Mouse (Mus musculus) adrenal gland, adult (tissue): Measurements from ENCODE around the gene 1700015F17Rik.

Experiments used
- DNase-seq, 2 experiments: peaks; one replicate each; pipeline ENCODE4 v3.0.0; 2022 to 2023; ENCODE audit warnings: low spot score in 1 of 2; ENCODE audit not compliant: inconsistent age in 2 of 2

Gene 1700015F17Rik

DNA sequence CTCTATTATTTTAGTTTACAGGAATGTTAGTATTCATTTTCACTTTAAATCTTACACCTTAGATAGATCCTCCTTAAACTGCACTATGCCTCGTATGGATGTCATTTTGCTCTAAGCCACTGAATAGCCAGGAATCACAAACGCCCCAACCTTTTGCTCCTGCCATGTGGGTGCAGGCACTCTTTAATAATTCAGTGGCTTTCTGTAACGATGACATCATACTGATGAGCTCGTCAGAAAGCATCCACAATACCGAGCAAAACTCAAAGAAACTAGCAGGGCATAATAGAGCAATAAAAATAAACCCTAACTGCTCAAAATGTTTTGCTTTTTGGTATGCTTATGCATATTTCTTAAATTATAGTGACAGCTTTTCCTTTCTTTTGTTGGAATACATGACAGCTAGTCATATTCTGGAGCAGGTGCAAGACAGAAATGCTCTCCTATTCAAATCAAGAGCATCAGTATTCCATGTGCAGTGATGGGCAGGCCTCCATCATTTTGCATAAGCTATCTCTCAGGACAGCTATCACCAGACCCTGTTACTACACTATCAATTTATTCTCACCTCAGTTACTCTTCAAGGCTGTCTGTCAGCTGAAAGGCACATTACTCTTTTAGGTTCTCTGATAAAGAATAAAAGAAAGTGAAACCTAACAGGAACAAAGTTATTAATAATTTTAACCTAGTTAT lies 47.1 kb downstream of the 1700015F17Rik start:
- DNase-seq: no peak

DNA sequence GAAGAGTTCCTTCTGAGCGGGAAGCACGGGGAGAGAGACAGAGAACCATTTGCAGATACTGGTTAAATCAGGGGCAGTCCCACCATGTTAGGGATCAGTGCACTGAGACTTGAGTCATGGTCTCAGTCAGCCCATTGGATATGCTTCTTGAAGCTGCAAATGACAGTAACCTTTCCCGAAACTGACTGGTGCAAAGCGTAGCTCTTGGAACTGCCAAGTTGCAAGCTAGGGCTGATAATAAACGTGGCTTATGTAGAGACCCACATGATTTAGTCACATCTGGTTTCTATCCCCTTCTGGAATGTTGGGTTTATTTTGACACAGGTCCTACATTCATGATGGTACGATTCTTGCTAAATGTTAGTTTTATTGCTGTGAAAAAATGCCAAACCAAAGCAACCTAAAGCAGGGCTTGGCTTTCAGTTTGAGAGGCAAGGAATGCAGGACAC lies 55.2 kb downstream of the 1700015F17Rik start:
- DNase-seq: no peak

- no peak for DNase-seq
These were observed 55.9 kb downstream of the 1700015F17Rik start for GRCm38 (mm10) chr5:5423081-5423480.

- DNase-seq: no peak
These were observed 57.5 kb downstream of the 1700015F17Rik start for GRCm38 (mm10) chr5:5421439-5421838.

GRCm38 (mm10) chr5:5419992-5420455 lies 58.9 kb downstream of the 1700015F17Rik start, which contains the start of gene Cdk14:
Gene Cdk14 (minus strand): TSS chr5:5420312.
- peak; percentile 7 to 46 for DNase-seq

DNA sequence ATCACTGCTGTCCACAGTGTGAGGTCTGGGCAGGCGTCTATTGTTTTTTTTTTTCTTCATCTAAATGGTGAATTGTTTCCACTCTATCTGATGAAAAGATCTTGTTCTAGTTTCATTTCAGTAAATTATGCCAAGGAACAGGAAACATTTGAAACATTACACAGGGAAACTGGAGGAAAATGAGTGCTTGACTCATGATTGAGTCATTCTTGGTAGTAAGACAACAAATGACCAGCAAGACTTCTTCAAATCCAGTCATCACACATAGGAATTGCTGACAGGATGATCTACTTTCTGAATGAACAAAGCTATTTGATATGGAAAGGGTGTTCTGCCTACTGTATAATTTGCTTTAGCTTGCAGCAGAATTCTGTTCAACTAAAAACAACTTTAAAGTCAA lies 59.7 kb downstream of the 1700015F17Rik start:
- DNase-seq: no peak

- DNase-seq: no peak
These were observed 64.1 kb downstream of the 1700015F17Rik start for GRCm38 (mm10) chr5:5414835-5415234.

DNA sequence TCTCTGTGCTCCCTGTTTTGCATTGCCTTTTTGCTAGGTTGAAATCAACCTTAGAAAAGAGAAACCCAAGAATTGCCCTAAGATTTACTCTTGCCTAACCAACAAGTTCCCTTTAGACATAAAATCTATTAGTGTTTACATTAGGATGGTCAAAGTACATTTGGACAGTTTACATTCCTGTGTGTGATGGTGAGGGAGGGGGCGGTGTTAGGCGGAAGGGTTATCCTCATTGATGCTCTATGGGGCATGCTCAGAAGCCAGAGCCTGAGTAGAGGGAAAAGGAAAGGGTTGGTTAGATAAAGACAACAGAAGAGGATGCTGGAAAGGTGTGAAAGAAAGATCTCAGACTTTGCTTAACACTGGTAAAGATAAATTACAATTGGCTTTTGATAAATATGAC lies 67.1 kb downstream of the 1700015F17Rik start:
- DNase-seq: no peak

GRCm38 (mm10) chr5:5401986-5402385 lies 77.0 kb downstream of the 1700015F17Rik start:
- DNase-seq: no peak

DNA sequence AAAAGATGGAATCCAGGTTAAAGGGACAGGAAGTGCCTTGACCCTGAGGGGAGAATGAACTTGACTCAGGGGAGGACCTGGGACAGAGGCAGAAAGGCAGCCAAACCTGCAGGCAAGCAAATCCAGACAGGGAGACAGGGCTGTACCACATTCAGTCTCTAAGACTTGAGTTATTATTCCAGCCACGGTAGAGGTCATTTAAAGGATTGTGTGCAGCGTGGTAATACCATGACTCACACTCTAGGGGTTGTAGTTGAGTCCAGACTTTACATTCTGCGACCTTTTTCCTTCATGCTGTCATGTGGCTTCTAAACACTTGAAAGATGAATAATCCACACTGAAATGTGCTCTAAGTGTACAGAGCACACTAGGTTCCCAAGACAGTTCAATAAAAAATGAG lies 86.2 kb downstream of the 1700015F17Rik start:
- DNase-seq: no peak
